Mouse (Mus musculus): ENCODE data around the gene Otub2. TPM values are rescaled to one million over a fixed set of nuclear protein-coding genes. Genes with fewer than 3 reads are reported as not detected.

Gene Otub2
- polyA plus RNA-seq, 1 experiment from 2014 or later, result 23.4 TPM

DNA sequence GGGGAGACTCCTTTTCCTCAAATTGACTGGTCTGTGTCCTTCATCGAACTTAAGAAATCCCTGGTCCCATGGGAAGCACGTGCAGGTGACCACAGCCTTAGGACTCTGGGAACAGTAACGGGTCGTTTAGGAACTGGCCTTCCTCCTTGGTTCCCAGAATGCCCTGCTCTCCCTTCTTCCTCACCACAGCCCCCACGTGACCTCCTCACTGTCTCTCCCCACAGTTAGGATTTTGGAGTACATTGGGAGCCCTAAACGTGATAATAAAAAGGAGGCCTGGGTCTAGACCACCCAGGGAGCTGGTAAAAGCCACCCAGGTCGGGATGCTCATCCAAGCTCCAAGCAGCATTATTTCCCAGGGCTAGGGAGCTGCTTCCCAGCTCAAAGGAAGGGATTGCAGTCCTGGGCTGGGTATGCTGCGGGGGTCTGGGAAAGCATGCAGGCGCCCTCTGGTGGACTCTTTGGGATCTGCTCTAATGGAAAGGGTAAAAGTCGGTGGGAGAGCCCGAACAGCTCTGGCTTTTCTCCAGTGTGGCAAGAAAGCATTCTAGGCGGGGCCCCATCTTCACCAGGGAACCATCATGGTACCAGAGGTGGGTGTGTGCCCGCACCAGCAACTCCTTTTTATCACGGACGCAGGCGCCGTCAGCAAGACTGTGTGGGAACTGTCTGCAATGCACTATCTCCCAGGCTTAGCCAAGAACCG lies 20.7 kb upstream of the Otub2 start:
- ATAC-seq, result peak; percentile 82
- Histone ChIP-seq H3K4me3 (ENCODE audit: low read length) (no peak overlapping the region), H3K36me3 (ENCODE audit: control insufficient read depth, insufficient read depth, low read length) (no peaks in the 10 kb centered on the region), H3K4me2 (ENCODE audit: low read length) (peak overlapping the region; percentile 25), H3K4me1 (ENCODE audit: control insufficient read depth, insufficient read depth, low read depth, low read length) (0 out of 2 replicates have a peak, but pooled peaks cover 3% of the 10 kb centered on the region), H3K9me3 (ENCODE audit: control insufficient read depth, low read length) (no peaks in the 10 kb centered on the region), H3K9ac (ENCODE audit: low read depth, low read length) (no peak overlapping the region), H3K27me3 (replicated peaks; ENCODE audit: control insufficient read depth, insufficient read depth, low read length) (no peaks in the 10 kb centered on the region), H3K27ac (ENCODE audit: low read depth, low read length) (no peak overlapping the region)
- 21% methylated on average over 18 of the region's 18 CpGs for WGBS

DNA sequence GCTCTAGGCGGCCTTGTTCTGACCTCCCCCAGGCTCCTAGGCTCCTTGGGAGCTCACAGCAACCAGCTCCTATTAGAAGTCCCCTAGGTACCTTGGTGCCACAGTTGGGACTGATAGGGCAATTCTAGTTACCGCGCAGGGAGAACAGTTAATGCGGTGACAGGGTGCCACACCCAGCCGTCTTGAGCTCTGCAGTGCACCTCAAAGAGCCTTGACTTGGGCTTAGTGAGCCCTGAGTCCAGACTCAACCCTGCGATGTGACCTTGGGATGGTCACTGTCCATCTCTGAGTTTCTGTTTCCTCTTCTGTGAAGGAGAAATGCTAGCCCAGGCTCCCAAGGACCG lies 20.2 kb upstream of the Otub2 start:
- H3K4me2 ChIP-seq (ENCODE audit: low read length), result peak overlapping the region; percentile 25
- ATAC-seq, result no peak
- WGBS, result 90% methylated on average over 7 of the region's 7 CpGs

DNA sequence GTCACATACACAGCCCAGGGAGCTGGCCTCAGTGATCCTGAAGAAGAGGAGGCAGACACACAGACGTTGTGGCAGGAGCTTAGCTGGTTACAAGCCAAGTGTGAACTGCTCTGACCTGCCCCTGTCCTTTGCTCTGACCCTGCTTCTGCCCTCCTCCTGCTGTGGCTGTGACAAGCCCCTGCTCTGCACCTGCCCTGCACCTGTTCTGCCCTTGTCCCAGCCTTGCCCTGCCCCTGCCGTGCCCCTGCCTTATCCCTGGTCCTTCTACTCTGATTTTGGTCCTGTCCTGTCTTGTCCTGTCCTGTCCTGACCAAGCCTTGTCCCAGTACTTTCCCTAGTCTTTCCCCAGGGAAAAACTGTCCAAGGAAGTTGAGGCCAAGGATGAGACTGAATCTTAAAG lies 19.7 kb upstream of the Otub2 start:
- no peak overlapping the region for H3K4me2 ChIP-seq (ENCODE audit: low read length)
- ATAC-seq, result no peak
- no peak overlapping the region for H3K27ac ChIP-seq (ENCODE audit: low read depth, low read length)
- WGBS, result 47% methylated on average over 2 of the region's 2 CpGs
- H3K4me1 ChIP-seq (ENCODE audit: control insufficient read depth, insufficient read depth, low read depth, low read length), result 0 out of 2 replicates have a peak, but pooled peaks cover 3% of the 10 kb centered on the region
- no peak overlapping the region for H3K4me3 ChIP-seq (ENCODE audit: low read length)
- H3K9ac ChIP-seq (ENCODE audit: low read depth, low read length), result no peak overlapping the region
- H3K9me3 ChIP-seq (ENCODE audit: control insufficient read depth, low read length), result no peaks in the 10 kb centered on the region
- no peaks in the 10 kb centered on the region for H3K36me3 ChIP-seq (ENCODE audit: control insufficient read depth, insufficient read depth, low read length)
- no peaks in the 10 kb centered on the region for H3K27me3 ChIP-seq (replicated peaks; ENCODE audit: control insufficient read depth, insufficient read depth, low read length)

More for the DNA sequence above, 20.2 kb upstream of the Otub2 start:
- Histone ChIP-seq H3K27me3 (replicated peaks; ENCODE audit: control insufficient read depth, insufficient read depth, low read length) (no peaks in the 10 kb centered on the region), H3K4me1 (ENCODE audit: control insufficient read depth, insufficient read depth, low read depth, low read length) (0 out of 2 replicates have a peak, but pooled peaks cover 3% of the 10 kb centered on the region), H3K4me3 (ENCODE audit: low read length) (no peak overlapping the region), H3K27ac (ENCODE audit: low read depth, low read length) (no peak overlapping the region), H3K9ac (ENCODE audit: low read depth, low read length) (no peak overlapping the region), H3K9me3 (ENCODE audit: control insufficient read depth, low read length) (no peaks in the 10 kb centered on the region), H3K36me3 (ENCODE audit: control insufficient read depth, insufficient read depth, low read length) (no peaks in the 10 kb centered on the region)

GRCm38 (mm10) chr12:103370861-103371260 lies 17.6 kb upstream of the Otub2 start:
- ATAC-seq, result no peak
- no peaks in the 10 kb centered on the region for H3K9me3 ChIP-seq (ENCODE audit: control insufficient read depth, low read length)
- H3K36me3 ChIP-seq (ENCODE audit: control insufficient read depth, insufficient read depth, low read length), result no peaks in the 10 kb centered on the region
- no peak overlapping the region for H3K9ac ChIP-seq (ENCODE audit: low read depth, low read length)
- no peak overlapping the region for H3K27ac ChIP-seq (ENCODE audit: low read depth, low read length)
- 78% methylated on average over 4 of the region's 4 CpGs for WGBS
- no peaks in the 10 kb centered on the region for H3K27me3 ChIP-seq (replicated peaks; ENCODE audit: control insufficient read depth, insufficient read depth, low read length)
- H3K4me1 ChIP-seq (ENCODE audit: control insufficient read depth, insufficient read depth, low read depth, low read length), result 0 out of 2 replicates have a peak, but pooled peaks cover 3% of the 10 kb centered on the region
- H3K4me2 ChIP-seq (ENCODE audit: low read length), result no peak overlapping the region
- no peak overlapping the region for H3K4me3 ChIP-seq (ENCODE audit: low read length)

GRCm38 (mm10) chr12:103371711-103372110 lies 16.8 kb upstream of the Otub2 start:
- Histone ChIP-seq H3K4me2 (ENCODE audit: low read length) (no peak overlapping the region), H3K9me3 (ENCODE audit: control insufficient read depth, low read length) (no peaks in the 10 kb centered on the region), H3K4me1 (ENCODE audit: control insufficient read depth, insufficient read depth, low read depth, low read length) (0 out of 2 replicates have a peak, but pooled peaks cover 3% of the 10 kb centered on the region), H3K9ac (ENCODE audit: low read depth, low read length) (no peak overlapping the region), H3K27ac (ENCODE audit: low read depth, low read length) (no peak overlapping the region), H3K27me3 (replicated peaks; ENCODE audit: control insufficient read depth, insufficient read depth, low read length) (no peaks in the 10 kb centered on the region), H3K36me3 (ENCODE audit: control insufficient read depth, insufficient read depth, low read length) (no peaks in the 10 kb centered on the region), H3K4me3 (ENCODE audit: low read length) (no peak overlapping the region)
- no peak for ATAC-seq
- 34% methylated on average over 6 of the region's 6 CpGs for WGBS

GRCm38 (mm10) chr12:103373530-103374236 lies 14.8 kb upstream of the Otub2 start:
- Histone ChIP-seq H3K27me3 (replicated peaks; ENCODE audit: control insufficient read depth, insufficient read depth, low read length) (no peaks in the 10 kb centered on the region), H3K27ac (ENCODE audit: low read depth, low read length) (no peak overlapping the region), H3K4me3 (ENCODE audit: low read length) (no peak overlapping the region), H3K36me3 (ENCODE audit: control insufficient read depth, insufficient read depth, low read length) (no peaks in the 10 kb centered on the region), H3K9ac (ENCODE audit: low read depth, low read length) (no peak overlapping the region), H3K9me3 (ENCODE audit: control insufficient read depth, low read length) (no peaks in the 10 kb centered on the region), H3K4me1 (ENCODE audit: control insufficient read depth, insufficient read depth, low read depth, low read length) (no peaks in the 10 kb centered on the region), H3K4me2 (ENCODE audit: low read length) (no peak overlapping the region)
- no peak for ATAC-seq
- WGBS, result 85% methylated on average over 8 of the region's 8 CpGs

- 60% methylated on average over 5 of the region's 5 CpGs for WGBS
These were observed 12.4 kb upstream of the Otub2 start for GRCm38 (mm10) chr12:103376124-103376523.

DNA sequence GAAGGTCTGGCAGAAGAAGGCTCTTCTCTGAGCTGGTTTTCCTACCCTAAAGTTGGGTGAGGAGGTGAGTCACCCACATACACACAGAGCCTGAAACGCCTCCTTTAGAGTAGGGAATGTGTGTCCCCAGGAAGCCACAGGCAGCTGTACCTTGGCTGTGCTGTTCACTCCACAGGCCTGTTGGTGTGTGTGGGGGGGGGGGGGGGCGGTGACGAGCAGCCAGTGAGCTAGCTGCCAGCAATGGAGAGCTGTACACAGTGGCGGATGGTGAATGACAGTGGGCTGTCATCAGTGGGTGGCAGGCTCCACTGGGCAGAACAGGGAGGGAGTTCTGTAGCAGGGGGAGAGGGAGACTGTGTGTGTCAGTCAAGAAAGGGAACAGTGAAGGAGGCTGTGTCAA lies 11.7 kb upstream of the Otub2 start:
- no peaks in the 10 kb centered on the region for H3K4me1 ChIP-seq (ENCODE audit: control insufficient read depth, insufficient read depth, low read depth, low read length)
- H3K4me2 ChIP-seq (ENCODE audit: low read length), result no peak overlapping the region
- no peaks in the 10 kb centered on the region for H3K9me3 ChIP-seq (ENCODE audit: control insufficient read depth, low read length)
- 76% methylated on average over 4 of the region's 4 CpGs for WGBS
- H3K36me3 ChIP-seq (ENCODE audit: control insufficient read depth, insufficient read depth, low read length), result no peaks in the 10 kb centered on the region
- ATAC-seq, result 0 out of 2 replicates have a peak, but pooled peaks have one; percentile 14
- H3K27me3 ChIP-seq (replicated peaks; ENCODE audit: control insufficient read depth, insufficient read depth, low read length), result no peaks in the 10 kb centered on the region
- H3K9ac ChIP-seq (ENCODE audit: low read depth, low read length), result no peak overlapping the region
- no peak overlapping the region for H3K27ac ChIP-seq (ENCODE audit: low read depth, low read length)
- H3K4me3 ChIP-seq (ENCODE audit: low read length), result no peak overlapping the region

More at GRCm38 (mm10) chr12:103376124-103376523, 12.4 kb upstream of the Otub2 start:
- no peak overlapping the region for H3K27ac ChIP-seq (ENCODE audit: low read depth, low read length)
- no peak overlapping the region for H3K9ac ChIP-seq (ENCODE audit: low read depth, low read length)
- no peaks in the 10 kb centered on the region for H3K9me3 ChIP-seq (ENCODE audit: control insufficient read depth, low read length)
- no peak for ATAC-seq
- no peak overlapping the region for H3K4me3 ChIP-seq (ENCODE audit: low read length)
- no peaks in the 10 kb centered on the region for H3K27me3 ChIP-seq (replicated peaks; ENCODE audit: control insufficient read depth, insufficient read depth, low read length)
- no peaks in the 10 kb centered on the region for H3K4me1 ChIP-seq (ENCODE audit: control insufficient read depth, insufficient read depth, low read depth, low read length)
- H3K4me2 ChIP-seq (ENCODE audit: low read length), result no peak overlapping the region
- no peaks in the 10 kb centered on the region for H3K36me3 ChIP-seq (ENCODE audit: control insufficient read depth, insufficient read depth, low read length)

GRCm38 (mm10) chr12:103380226-103380625 lies 8.3 kb upstream of the Otub2 start:
- Histone ChIP-seq H3K27ac (ENCODE audit: low read depth, low read length) (no peak overlapping the region), H3K4me2 (ENCODE audit: low read length) (no peak overlapping the region), H3K9me3 (ENCODE audit: control insufficient read depth, low read length) (no peaks in the 10 kb centered on the region), H3K27me3 (replicated peaks; ENCODE audit: control insufficient read depth, insufficient read depth, low read length) (no peaks in the 10 kb centered on the region), H3K36me3 (ENCODE audit: control insufficient read depth, insufficient read depth, low read length) (no peaks in the 10 kb centered on the region), H3K4me1 (ENCODE audit: control insufficient read depth, insufficient read depth, low read depth, low read length) (no peaks in the 10 kb centered on the region), H3K4me3 (ENCODE audit: low read length) (no peak overlapping the region), H3K9ac (ENCODE audit: low read depth, low read length) (no peak overlapping the region)
- 84% methylated on average over 4 of the region's 4 CpGs for WGBS
- no peak for ATAC-seq
